Mouse (Mus musculus): ENCODE data around the gene Gm42417.

GRCm38 (mm10) chr1:36483825-36484224, 55.4 kb downstream of the Gm42417 start:
- no peak for TF ChIP-seq POLR2A (IDR thresholded peaks at IDR 0.05; ENCODE audit: low read depth, low read length)
- TF ChIP-seq CTCF (IDR thresholded peaks at IDR 0.05; ENCODE audit: extremely low read depth, insufficient read depth, insufficient read length, insufficient replicate concordance): no peak

Measured in spleen, adult 2 months (tissue).